Mouse (Mus musculus) liver, adult 2 months (tissue): ENCODE measurements at regions not wholly inside any gene's neighbourhood (a gene's known extent, or its start where the extent isn't known, plus 50 kb on each side); places are given as distances from the start of the nearest gene placed in this dataset.

Source experiments
- DNase-seq: peaks from one replicate; pipeline ENCODE4 v3.0.0-alpha.2; 2011; ENCODE audit warnings: low read depth, low spot score; ENCODE audit errors: extremely low read depth
- H3K27ac ChIP-seq: fragments of 200-500 bp; replicated peaks from 2 replicates; pipeline ENCODE4 v1.5.1; 2012; ENCODE audit warnings: low read depth, mild to moderate bottlenecking, control low read depth, inconsistent platforms, low read length; ENCODE audit not compliant: insufficient read depth
- H3K27me3 ChIP-seq: fragments of 200-500 bp; 2 replicates; pipeline ENCODE4 v1.6.1; 2012; ENCODE audit warnings: mild to moderate bottlenecking, moderate library complexity, low read length, inconsistent platforms; ENCODE audit not compliant: control insufficient read depth, insufficient read depth
- H3K36me3 ChIP-seq: fragments of 200-500 bp; 2 replicates; pipeline ENCODE4 v1.6.1; 2012; ENCODE audit warnings: low read length, inconsistent platforms; ENCODE audit not compliant: control insufficient read depth, insufficient read depth
- H3K4me1 ChIP-seq: fragments of 200-500 bp; 2 replicates; pipeline ENCODE4 v1.6.1; 2011; ENCODE audit warnings: low read length; ENCODE audit not compliant: control insufficient read depth, insufficient read depth
- H3K4me3 ChIP-seq: fragments of 200-500 bp; 2 replicates; pipeline ENCODE4 v1.5.1; 2011; ENCODE audit warnings: low read depth, mild to moderate bottlenecking, control low read depth, low read length, moderate library complexity; ENCODE audit not compliant: insufficient read depth
- H3K79me2 ChIP-seq: fragments of 200-500 bp; 2 replicates; pipeline ENCODE4 v1.6.1; 2012; ENCODE audit warnings: inconsistent platforms, mild to moderate bottlenecking, low read length, moderate library complexity; ENCODE audit not compliant: control insufficient read depth, insufficient read depth
- H3K9ac ChIP-seq: fragments of 200-500 bp; 2 replicates; pipeline ENCODE4 v1.6.1; 2012; ENCODE audit warnings: low read depth, mild to moderate bottlenecking, control low read depth, inconsistent platforms, low read length
- CTCF ChIP-seq: fragments of 200-500 bp; IDR thresholded peaks from 2 replicates; pipeline ENCODE4 v1.5.1; 2011; ENCODE audit warnings: low read depth, low read length, control low read depth
- POLR2A ChIP-seq: fragments of 200-500 bp; IDR thresholded peaks from 2 replicates; pipeline ENCODE4 v1.6.1; 2011; ENCODE audit warnings: low read length, control low read depth; ENCODE audit not compliant: insufficient read depth; ENCODE audit errors: extremely low read depth
- WGBS: fragments of 180-500 bp; shearing (Covaris S2); methylation state at CpG from one replicate; pipeline ENCODE4 v1.1.7; 2018; 5-methylcytosine and 5-hydroxymethylcytosine counted together

GRCm38 (mm10) chr9:85088556-85089338, 223.8 kb upstream of the Gm11114 start:
- DNase-seq: no peak
- H3K9ac ChIP-seq: no peak overlapping the region
- H3K27me3 ChIP-seq: no peaks in the 10 kb centered on the region
- no peak overlapping the region for H3K27ac ChIP-seq
- no peaks in the 10 kb centered on the region for H3K36me3 ChIP-seq
- no peak for TF ChIP-seq POLR2A
- TF ChIP-seq CTCF: no peak
- 86% methylated on average over 6 of the region's 6 CpGs for WGBS
- no peak overlapping the region for H3K4me3 ChIP-seq
- H3K4me1 ChIP-seq: peaks cover 6% of the 10 kb centered on the region; the same call in 1 of the 2 replicates
- H3K79me2 ChIP-seq: no peaks in the 10 kb centered on the region

- DNase-seq: no peak
- Histone ChIP-seq H3K9ac (no peak overlapping the region), H3K79me2 (no peaks in the 10 kb centered on the region), H3K4me1 (peaks cover 4% of the 10 kb centered on the region; the same call in 1 of the 2 replicates), H3K27ac (no peak overlapping the region), H3K4me3 (no peak overlapping the region), H3K27me3 (no peaks in the 10 kb centered on the region), H3K36me3 (no peaks in the 10 kb centered on the region)
- 72% methylated on average over 10 of the region's 10 CpGs for WGBS
- TF ChIP-seq POLR2A: no peak
These were observed 222.3 kb upstream of the Gm11114 start for GRCm38 (mm10) chr9:85090297-85090696.

DNA sequence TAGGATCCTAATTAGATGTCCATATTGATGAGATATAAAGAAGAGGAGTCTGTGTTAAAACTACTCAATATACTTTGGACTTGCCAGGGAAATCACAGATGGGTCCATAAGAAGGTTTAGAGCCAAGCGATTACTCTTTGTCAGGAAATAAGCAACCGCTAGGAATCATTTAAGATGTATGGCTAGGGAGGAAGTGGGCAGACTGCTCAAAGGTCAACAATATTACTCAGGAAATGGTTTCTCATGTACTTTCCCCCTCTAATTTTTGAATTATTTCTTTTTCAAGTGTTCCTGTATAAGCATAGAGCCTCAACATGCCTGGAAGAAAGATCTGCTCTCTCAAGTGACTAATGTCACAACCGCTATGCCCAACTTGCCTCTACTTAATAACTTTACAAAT, 217.3 kb upstream of the Gm11114 start:
- H3K4me1 ChIP-seq: no peaks in the 10 kb centered on the region
- WGBS: 91% methylated on average over 3 of the region's 3 CpGs

GRCm38 (mm10) chr9:85096520-85096919, 216.1 kb upstream of the Gm11114 start:
- DNase-seq: no peak
- Histone ChIP-seq H3K9ac (no peak overlapping the region), H3K27ac (no peak overlapping the region), H3K79me2 (no peaks in the 10 kb centered on the region), H3K27me3 (no peaks in the 10 kb centered on the region), H3K4me3 (no peak overlapping the region), H3K4me1 (no peaks in the 10 kb centered on the region), H3K36me3 (no peaks in the 10 kb centered on the region)
- TF ChIP-seq CTCF (no peak), POLR2A (no peak)
- WGBS: 76% methylated on average over 4 of the region's 4 CpGs

More for the DNA sequence above, 217.3 kb upstream of the Gm11114 start:
- TF ChIP-seq CTCF (no peak), POLR2A (no peak)
- no peak for DNase-seq
- H3K4me3 ChIP-seq: no peak overlapping the region
- H3K9ac ChIP-seq: no peak overlapping the region
- H3K27ac ChIP-seq: no peak overlapping the region
- no peaks in the 10 kb centered on the region for H3K27me3 ChIP-seq
- H3K79me2 ChIP-seq: no peaks in the 10 kb centered on the region
- H3K36me3 ChIP-seq: no peaks in the 10 kb centered on the region

DNA sequence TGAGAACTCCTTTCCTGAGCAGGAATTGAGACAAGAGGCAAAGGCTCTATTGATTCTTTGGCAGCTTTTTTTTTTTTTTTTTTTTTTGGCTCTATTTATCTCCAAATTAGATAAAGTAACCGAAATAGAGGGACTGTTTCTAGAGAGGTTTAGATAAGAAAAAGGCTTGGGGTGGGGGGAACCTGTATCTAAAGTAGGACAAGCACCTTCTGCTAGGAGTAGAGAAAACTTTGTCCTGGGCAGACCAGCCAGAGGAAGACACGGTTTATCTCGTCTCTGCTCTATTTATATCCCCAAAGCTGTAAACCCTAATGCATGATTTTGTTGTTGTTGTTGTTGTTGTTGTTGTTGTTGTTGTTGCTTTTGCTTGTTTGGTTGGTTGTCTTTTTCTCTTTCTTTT, 199.6 kb upstream of the Gm11114 start:
- H3K9ac ChIP-seq: no peak overlapping the region
- DNase-seq: no peak
- WGBS: 67% methylated on average over 3 of the region's 3 CpGs
- no peaks in the 10 kb centered on the region for H3K79me2 ChIP-seq
- no peak for TF ChIP-seq CTCF
- TF ChIP-seq POLR2A: no peak
- no peaks in the 10 kb centered on the region for H3K27me3 ChIP-seq
- no peaks in the 10 kb centered on the region for H3K4me1 ChIP-seq
- H3K4me3 ChIP-seq: no peak overlapping the region
- H3K27ac ChIP-seq: no peak overlapping the region
- H3K36me3 ChIP-seq: no peaks in the 10 kb centered on the region

DNA sequence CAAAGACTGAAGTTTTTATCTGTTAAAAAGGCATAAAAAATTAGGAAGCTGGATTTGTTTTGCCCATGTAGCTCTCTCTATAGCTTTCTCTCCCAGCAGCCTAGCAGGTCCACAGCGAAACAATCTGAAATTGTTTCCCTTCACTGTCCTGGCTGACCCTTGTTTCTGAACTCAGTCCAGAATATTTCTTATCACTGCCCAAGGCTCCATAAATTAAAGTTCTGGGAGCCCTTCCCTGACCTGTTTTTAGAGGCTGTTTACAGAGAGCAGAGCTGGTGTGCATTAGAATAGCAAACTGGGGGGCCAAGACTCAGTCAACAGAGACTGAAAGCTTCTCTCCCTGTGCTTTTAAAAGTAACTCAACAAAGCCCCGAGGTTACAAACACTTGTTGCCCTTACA, 198.3 kb upstream of the Gm11114 start:
- Histone ChIP-seq H3K9ac (no peak overlapping the region), H3K27me3 (no peaks in the 10 kb centered on the region), H3K36me3 (no peaks in the 10 kb centered on the region), H3K79me2 (no peaks in the 10 kb centered on the region), H3K4me1 (no peaks in the 10 kb centered on the region), H3K27ac (no peak overlapping the region), H3K4me3 (no peak overlapping the region)
- DNase-seq: no peak
- 49% methylated on average over 2 of the region's 2 CpGs for WGBS
- TF ChIP-seq POLR2A (no peak), CTCF (no peak)
